11 mouse cellular contexts compared by ENCODE assay signal in the genomic region with DNA sequence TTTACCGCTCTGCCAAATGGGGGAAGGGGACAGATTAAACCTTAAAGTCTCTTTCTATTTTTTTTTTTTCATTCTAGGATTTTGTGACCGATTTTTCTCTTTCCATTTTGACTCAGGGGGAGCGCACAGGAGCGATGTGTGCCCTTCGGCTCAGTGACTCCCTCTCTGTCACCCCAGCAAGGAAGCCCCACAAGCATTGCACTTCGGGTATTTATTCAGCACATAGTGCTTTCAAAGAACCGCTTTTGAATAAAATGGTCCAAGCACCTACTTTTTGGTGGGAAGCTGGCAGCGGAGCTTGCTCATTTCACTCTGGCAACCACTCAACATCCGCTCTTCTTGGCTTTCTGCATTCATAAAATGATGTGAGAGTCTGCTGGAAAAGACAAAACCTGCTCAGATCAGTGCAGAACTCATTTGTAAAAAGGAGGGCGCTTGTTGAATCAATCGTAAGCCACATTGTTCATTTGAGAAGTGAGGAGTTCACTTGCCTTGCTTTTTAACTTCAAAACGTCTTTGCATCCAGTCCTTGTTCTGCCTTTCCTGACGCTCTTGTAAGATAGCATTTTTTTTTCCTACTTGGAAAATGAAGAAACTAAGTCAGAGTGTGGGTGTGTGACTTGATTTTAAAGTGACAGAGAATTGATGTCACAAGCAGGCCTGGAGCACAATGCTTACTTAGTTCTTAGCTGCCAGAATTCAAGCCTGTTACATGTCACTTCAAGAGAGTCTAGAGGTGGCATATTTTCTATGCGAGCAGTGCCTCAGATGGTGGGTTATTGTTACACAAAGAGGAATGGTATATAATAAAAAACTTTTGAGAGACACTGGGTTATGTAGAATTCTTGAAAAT.
DNase-seq lines count a peak whose midpoint lies in the region; ATAC-seq and TF ChIP-seq lines count a peak whose summit lies in the region.
"Had no signal": no experiment of that assay in that cellular context is flagged by ENCODE, and none has a peak within 500 bp of the region (broad histone marks: within the 10 kb centered on the region; RNA-seq: fewer than 3 reads in every experiment).

No protein-coding gene starts in this region.

- peak overlapping the region; percentile 46 for H3K27ac ChIP-seq in layer of hippocampus, adult 2 months
- H3K27ac ChIP-seq: embryonic facial prominence, embryonic 10.5 days had no signal

- ATAC-seq in frontal cortex, adult (ENCODE audit: low TSS enrichment), result peak; percentile 53; the same call in 1 of the 2 replicates
- ATAC-seq in erythroid progenitor cell, adult 5-6 weeks (replicated peaks; ENCODE audit: low FRiP score, poor library complexity, severe bottlenecking), result no peak

- intact Hi-C loops in left cerebral cortex, postnatal 4 days (cut with DNase I), result no loop called here

- no peak for TF ChIP-seq CTCF in layer of hippocampus, adult 2 months (conservative IDR thresholded peaks at IDR 0.05)

- no peak for DNase-seq in frontal cortex, postnatal 25 days (ENCODE audit: low spot score in 2 of 2)
- peak; percentile 67 for DNase-seq in brain, adult 2 months (ENCODE audit: low read depth, low spot score)
- peak; percentile 37 to 67 for DNase-seq in layer of hippocampus, adult 2 months (ENCODE audit: low spot score in 2 of 2)
- DNase-seq in left cerebral cortex, postnatal 4 days, result peak; percentile 40
- no peak for DNase-seq in adrenal gland, postnatal 4 days (ENCODE audit: low spot score in 2 of 2)
- no peak for DNase-seq in urinary bladder, postnatal 10 days (ENCODE audit: low spot score)
- DNase-seq: gastrocnemius, postnatal 25 days had no signal

- peak overlapping the region; percentile 15; the same call in 1 of the 2 replicates for H3K4me3 ChIP-seq in layer of hippocampus, adult 2 months
- H3K4me3 ChIP-seq: embryonic facial prominence, embryonic 10.5 days; lung, embryonic 15.5 days had no signal

Comparison
In these comparisons a context has a peak if more than half of its experiments do, and no peak if none do; other contexts are left out.
1. DNase-seq: peak in brain, adult 2 months (single experiment), layer of hippocampus, adult 2 months (2 of 2) and left cerebral cortex, postnatal 4 days (single experiment); none in frontal cortex, postnatal 25 days (0 of 2), adrenal gland, postnatal 4 days (0 of 2) and urinary bladder, postnatal 10 days (single experiment).